Mouse (Mus musculus) natural killer cell, adult 2 months (primary cell): ENCODE data around the gene Gm7971.
"Not testable (repeated sequence)": the region's sequence is repeated elsewhere in the genome, so short reads cannot be mapped to it uniquely, and the experiment has no call there.

Source experiments
- DNase-seq, 2 experiments: peaks; one replicate each; pipeline ENCODE4 v3.0.0; 2022; ENCODE audit warnings: low spot score in 2 of 2

Gm7971 gene

DNA sequence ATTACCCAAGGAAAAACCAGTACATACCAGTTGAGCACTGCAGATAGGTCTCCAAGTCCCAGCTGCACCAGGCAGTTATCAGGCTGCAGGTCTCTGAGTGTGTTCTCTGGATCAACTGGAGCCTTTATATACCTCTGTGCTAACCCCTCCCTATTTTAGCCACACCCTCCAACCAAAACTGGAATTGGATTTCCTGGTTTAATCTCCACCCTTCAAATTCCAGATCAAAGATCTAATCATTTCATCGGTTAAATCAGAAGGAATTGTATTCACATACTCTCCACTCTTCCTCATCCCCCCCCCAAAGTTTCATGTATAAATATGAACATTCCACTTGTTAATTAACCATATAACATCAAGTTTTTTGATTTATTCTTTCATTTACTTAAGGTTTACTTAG is at the start of gene Gm7971:
Gene Gm7971, minus strand, starts transcription at position 101 of the 400 bp plus-strand sequence.
- not testable (repeated sequence) for DNase-seq
